Mouse (Mus musculus): ENCODE results near the gene Swi5.

The Swi5 gene

GRCm38 (mm10) chr2:32260635-32261034 is 27.2 kb downstream of the Swi5 start:
- DNase-seq (ENCODE audit: low read depth), result peak; percentile 75

- peak; percentile 95 for DNase-seq (ENCODE audit: low read depth)
These were observed 28.0 kb downstream of the Swi5 start, which contains the start of gene Uck1 for GRCm38 (mm10) chr2:32259657-32260417. TSS of gene Uck1 (minus strand) at chr2:32260159.

DNA sequence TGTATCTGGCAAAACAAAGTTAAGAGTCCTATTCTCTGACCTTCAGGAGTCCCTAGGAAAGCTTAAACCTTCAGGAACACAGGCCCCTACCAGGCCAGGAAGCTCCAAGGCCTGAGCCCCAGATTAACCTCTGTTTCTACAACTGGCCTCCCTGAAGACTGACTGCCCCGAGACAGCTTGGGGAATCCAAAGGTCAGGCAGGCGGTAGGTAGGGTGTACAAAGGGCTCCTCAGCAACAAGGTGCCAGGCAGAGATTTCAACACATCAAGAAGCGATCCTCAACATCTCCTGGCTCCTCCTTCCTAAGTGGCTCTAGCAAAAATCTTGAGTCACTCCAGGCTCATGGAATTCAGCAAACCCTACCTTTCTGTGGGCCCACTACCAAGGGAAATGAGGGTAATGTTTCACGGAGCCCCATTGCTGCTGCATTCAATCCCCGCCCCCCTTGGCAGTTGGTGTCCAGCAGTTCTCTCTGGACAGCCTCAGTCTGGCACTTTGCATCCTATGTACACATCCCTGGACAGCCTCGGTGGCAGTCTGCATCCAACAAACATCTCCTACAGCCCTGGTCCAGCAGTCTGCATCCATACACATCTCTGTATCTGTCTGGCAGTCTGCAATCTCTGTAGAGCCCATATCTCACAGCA is 28.9 kb downstream of the Swi5 start:
- peak; percentile 40 for DNase-seq (ENCODE audit: low read depth)

DNA sequence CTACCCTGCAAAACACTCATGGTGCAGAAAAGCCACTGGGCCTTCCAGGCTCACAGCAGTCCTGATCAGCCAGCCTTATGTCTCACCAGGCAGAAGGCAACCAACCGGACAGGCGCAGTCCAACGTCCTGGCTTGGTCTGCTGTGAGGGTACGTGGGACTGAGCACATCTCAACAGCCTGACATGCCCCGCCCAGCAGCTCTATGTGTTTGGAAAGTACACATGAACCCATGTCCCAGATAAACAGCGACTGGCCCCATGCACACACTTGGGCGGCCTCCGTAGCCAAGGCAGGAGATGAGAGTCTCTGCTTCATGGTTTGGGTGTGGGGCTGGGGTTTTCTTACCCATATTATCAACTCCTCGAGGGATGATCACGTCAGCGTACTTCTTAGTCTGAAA is 31.6 kb downstream of the Swi5 start:
- no peak for DNase-seq (ENCODE audit: low read depth)

GRCm38 (mm10) chr2:32254563-32254962 is 33.3 kb downstream of the Swi5 start:
- no peak for DNase-seq (ENCODE audit: low read depth)

DNA sequence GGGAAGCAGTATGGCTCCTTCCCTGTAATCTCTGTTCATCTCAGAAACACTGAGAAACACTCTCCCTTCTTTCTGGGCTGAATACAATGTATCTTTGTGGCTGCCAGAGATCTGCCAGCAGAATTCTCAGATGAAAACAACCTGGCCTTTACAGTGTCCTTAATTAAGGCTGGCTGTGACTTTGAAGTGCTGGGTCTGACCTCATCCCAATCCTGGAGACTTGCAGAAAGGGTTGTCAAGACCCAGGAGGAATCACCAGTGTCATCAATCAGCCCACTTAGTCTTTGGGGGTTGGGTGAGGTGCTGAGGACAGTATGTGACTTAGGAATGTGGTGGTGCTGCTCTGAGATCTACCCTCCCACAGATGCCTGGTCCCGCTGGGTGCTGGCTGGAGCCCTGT is 34.5 kb downstream of the Swi5 start:
- no peak for DNase-seq (ENCODE audit: low read depth)

GRCm38 (mm10) chr2:32252658-32253057 is 35.2 kb downstream of the Swi5 start:
- DNase-seq (ENCODE audit: low read depth), result no peak

GRCm38 (mm10) chr2:32251791-32252527 is 35.9 kb downstream of the Swi5 start:
- no peak for DNase-seq (ENCODE audit: low read depth)

GRCm38 (mm10) chr2:32248377-32249361 is 39.2 kb downstream of the Swi5 start:
- no peak for DNase-seq (ENCODE audit: low read depth)

DNA sequence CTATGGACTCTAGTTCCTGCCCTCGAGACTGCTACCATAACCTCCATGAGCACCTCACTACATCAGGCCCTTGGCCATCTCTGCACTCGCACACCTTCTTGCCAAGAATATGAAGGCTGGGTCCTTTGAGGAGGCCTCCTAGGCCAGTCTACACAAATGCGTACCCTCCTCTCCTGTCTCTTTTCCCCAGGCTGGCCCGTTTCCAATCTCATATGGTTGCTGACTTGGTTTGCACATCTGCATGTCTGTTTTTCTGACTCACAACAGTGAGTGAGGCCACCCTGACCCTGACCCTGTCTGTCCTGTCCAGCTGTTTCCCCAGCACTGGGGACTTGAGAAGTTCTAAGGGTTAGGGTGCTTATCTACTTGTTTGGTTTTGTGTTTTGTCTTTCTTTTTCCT is 41.1 kb downstream of the Swi5 start:
- no peak for DNase-seq (ENCODE audit: low read depth)

DNA sequence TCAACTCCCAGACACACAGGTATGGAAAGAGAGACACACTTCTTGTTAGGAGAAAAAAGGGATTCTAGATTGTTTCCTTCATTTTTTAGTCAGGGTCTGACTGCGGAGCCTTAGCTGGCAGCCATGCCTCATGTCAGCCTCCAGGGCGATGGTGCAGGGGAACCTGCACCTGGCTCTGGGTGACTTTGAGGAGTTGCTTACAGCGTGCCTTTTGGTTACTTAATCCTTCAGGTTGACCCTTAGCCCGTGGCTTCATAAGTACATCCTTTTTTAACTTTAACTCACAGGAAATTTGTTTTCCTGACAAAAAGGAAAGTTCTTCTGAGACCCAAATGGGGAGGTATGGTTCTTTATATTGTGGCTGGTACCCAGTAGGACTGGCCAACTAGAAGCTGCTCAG is 44.9 kb downstream of the Swi5 start:
- no peak for DNase-seq (ENCODE audit: low read depth)

DNA sequence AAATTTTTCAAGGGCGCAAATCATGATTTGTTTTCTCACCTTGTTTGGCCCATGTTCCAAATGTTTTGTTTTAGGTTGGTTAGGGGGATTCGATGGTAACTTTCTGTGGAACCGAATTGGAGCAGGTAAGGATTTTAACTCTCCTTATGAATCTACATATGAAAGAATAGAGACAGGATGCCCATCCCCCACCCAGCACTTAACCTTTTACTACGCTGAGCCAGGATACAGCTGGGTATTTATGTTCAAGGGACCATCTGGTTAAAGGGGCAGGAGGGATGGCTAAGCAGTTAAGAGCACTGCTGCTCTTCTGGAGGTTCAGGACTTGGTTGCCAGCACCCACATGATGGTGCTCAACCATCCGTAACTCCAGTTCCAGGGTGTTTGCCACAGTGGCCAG is 47.3 kb downstream of the Swi5 start:
- no peak for DNase-seq (ENCODE audit: low read depth)

DNA sequence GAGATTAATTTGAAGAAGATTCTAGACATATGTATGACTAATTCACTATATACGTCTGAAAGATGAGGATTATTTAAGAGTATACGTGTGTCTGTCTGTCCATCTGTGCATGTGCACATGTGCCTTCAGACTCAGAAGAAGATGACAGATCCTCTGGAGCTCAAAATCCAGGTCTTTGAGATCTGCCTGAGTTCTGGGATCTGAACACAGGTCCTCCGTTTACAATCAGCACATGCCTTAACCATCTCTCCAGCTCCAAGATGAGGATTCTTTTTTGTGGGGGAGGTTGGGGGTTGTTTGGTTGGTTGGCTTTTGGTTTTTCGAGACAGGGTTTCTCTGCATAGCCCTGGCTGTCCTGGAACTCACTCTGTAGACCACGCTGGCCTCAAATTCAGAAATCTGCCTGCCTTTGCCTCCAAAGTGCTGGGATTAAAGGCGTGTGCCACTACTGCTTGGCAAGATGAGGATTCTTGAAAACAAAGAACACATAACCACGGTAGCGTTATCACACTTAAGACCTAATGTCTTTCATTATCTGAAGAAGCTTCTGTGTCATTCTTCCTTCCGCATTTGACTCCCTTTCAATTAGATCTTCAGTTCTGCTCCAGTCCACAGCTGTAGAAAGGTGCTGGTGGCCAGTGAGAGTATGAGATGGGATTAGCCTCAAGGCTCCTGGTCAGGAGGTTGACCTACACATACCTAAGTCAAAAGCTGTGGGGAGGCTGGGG is 49.0 kb downstream of the Swi5 start:
- DNase-seq (ENCODE audit: low read depth), result no peak

DNA sequence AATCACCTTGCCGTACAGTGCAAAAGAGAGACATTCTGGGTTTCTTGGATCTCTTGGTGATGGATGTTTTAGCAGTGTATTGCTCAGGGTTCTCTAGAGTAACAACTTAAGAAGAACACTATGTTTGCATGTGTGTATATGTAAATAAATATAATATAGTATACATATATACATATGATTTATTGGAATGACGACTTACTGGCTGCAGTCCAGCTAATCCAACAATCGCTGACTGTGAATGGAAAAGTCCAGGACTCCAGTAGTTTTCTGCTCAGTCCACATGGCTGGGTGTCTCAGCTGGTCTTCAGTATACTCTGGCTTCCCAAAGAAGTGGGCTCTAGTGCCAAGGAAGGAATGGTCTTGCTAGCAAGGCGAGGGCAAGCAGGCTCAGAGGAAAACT is 50.3 kb downstream of the Swi5 start:
- DNase-seq (ENCODE audit: low read depth), result peak; percentile 63

DNA sequence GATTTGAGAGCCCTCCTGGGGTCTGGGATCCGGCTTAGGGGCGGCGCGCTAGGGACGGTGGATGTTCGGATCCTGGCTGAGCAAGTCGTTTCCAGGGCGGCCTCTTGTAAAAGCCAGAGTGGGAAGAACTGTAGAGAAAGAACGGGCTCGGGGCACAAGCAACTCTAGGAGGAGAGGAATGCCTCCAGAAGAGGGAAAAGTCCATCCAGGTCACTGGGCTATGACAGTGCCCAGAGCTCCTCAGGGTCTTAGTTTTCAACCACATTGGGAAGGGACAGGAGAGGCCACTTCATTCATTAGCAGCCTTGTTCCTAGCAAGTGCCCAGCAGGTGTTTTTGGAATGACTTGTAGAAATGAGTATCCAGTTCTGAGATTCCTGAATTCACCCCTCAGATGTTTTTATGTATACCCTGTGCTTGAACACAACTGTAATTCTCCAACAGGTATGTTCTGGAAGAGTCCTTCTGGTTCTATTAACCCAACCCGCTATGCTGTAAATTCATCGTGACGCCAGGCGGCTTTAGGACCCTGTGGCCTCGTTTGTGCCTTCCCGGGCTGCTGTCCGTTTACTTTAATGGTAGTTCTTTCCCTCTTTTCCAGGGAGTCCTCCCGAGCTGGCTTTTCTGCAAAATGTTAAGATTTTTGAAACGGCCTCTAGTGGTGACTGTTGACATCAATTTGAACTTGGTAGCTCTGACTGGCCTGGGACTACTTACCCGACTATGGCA is 51.0 kb downstream of the Swi5 start:
- peak; percentile 87 for DNase-seq (ENCODE audit: low read depth)

DNA sequence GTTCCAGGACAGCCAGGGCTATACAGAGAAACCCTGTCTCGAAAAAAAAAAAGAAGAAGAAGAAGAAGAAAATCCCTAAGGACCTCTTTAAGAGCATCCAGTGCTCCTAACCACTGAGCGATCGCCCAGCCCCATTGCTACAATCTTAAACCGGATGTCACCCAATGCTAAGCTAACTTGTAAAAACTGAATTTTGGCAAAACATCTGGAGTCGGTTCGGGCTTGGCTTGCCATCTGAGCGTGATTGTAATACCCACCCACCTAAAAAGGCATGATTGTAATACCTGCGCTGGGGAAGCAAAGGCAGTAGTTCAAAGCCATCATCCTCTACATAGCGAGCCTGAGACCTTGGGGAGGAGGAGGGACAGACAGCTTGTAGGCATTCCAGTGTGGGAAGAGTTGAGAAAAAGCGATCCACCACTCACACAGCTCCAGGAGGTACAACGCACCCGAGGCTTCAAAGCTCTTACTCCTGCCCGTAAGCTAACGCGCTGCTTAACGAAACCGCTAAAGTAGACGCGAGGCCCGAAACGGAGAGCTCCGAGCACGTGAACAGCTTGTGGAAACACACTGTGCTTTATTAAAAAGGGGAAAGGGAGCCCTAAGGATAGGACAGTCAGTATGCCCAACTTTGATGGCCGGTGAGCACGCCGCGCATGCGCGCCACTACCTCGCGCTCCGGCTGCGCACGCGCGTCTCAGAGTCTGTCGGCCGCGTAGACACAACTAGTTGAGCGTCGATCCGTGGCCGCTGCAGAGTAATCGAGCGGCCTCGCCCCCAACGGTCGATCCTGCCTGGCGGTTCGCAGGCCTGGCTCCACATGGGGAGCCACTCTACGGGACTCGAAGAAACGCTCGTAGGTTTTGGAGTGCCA is 51.8 kb downstream of the Swi5 start, which contains the start of gene Pomt1:
TSS of gene Pomt1 (plus strand) at position 705 of the 874 bp plus-strand sequence.
- peak; percentile 98 for DNase-seq (ENCODE audit: low read depth)

DNA sequence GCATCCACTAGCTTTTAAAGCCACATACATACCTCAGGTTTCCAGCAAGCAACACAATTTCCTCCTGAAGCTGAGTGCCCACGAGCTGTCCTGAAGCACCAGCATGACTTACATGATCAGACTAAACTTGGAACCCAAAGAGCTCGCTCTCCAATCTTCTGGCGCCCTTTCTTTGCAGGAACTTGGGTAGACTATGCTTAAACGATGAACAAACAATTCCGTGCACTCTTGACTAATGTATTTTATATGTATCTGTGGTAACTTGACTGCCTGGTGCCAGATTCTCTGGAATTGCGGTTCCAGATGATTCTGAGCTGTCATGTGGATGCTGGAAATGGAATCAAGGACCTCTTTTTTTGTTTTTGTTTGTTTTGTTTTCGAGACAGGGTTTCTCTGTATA is 52.4 kb downstream of the Swi5 start:
- peak; percentile 51 for DNase-seq (ENCODE audit: low read depth)

Data from NIH3T3 (cell line).